Mouse (Mus musculus) stomach, postnatal 0 days (tissue): ENCODE data around the gene Aldh16a1. TPM values are rescaled to one million over a fixed set of nuclear protein-coding genes. Genes with fewer than 3 reads are reported as not detected.

Experiments used
- ATAC-seq: fragments of 200-750 bp; cut with Nextera tagmentation; 2 replicates; pipeline ENCODE4 v1.8.0; 2017; ENCODE audit not compliant: low FRiP score, low TSS enrichment
- DNase-seq: peaks from one replicate; pipeline ENCODE4 v3.0.0-alpha.2; 2016; ENCODE audit warnings: low spot score
- H3K27ac ChIP-seq: fragments of 300-500 bp; sonication (generic); replicated peaks from 2 replicates; pipeline ENCODE4 v1.5.1; 2014; ENCODE audit warnings: mild to moderate bottlenecking, control low read depth
- H3K27me3 ChIP-seq: fragments of 300-500 bp; sonication (generic); 2 replicates; pipeline ENCODE4 v1.6.1; 2014; ENCODE audit warnings: low read length; ENCODE audit not compliant: control insufficient read depth, insufficient read depth
- H3K36me3 ChIP-seq: fragments of 300-500 bp; sonication (generic); 2 replicates; pipeline ENCODE4 v1.6.1; 2014; ENCODE audit warnings: low read length, mixed read lengths; ENCODE audit not compliant: control insufficient read depth, insufficient read depth
- H3K4me1 ChIP-seq: fragments of 300-500 bp; sonication (generic); replicated peaks from 2 replicates; pipeline ENCODE4 v1.6.1; 2014; ENCODE audit warnings: antibody characterized with exemption; ENCODE audit not compliant: control insufficient read depth, insufficient read depth
- H3K4me2 ChIP-seq: fragments of 300-500 bp; sonication (generic); replicated peaks from 2 replicates; pipeline ENCODE4 v1.6.1; 2014; ENCODE audit warnings: low read depth, mild to moderate bottlenecking, control low read depth, moderate library complexity
- H3K4me3 ChIP-seq: fragments of 300-500 bp; sonication (generic); 2 replicates; pipeline ENCODE4 v1.5.1; 2014; ENCODE audit warnings: low read depth, low read length, control low read depth
- H3K9ac ChIP-seq: fragments of 300-500 bp; sonication (generic); 2 replicates; pipeline ENCODE4 v1.6.1; 2014; ENCODE audit warnings: mild to moderate bottlenecking, low read length, control low read depth, mixed read lengths
- H3K9me3 ChIP-seq: fragments of 300-500 bp; sonication (generic); 2 replicates; pipeline ENCODE4 v1.6.1; 2016; ENCODE audit warnings: low read length; ENCODE audit not compliant: control insufficient read depth
- CTCF ChIP-seq: IDR thresholded peaks from 2 replicates; pipeline ENCODE4 v1.5.1; 2016; ENCODE audit warnings: antibody characterized with exemption, low read depth, mild to moderate bottlenecking, moderate library complexity
- EP300 ChIP-seq: optimal IDR thresholded peaks from 2 replicates; pipeline ENCODE3; 2016; ENCODE audit warnings: antibody characterized with exemption
- WGBS: fragments of 180-500 bp; shearing (Covaris S2); extraction: QIAGEN DNeasy Blood & Tissue Kit; methylation state at CpG from one replicate; pipeline ENCODE4 v1.1.7; 2014; 5-methylcytosine and 5-hydroxymethylcytosine counted together
- microRNA counts: library from miRNA; unstranded; fragments of <30 nt; microRNA quantifications from one replicate; lab custom pipeline; 2015
- microRNA-seq: library from miRNA; unstranded; fragments of <30 nt; microRNA quantifications from one replicate; pipeline ENCODE4, GENCODE M21; 2016
- polyA plus RNA-seq: library from polyadenylated mRNA; unstranded; fragments of >200 nt; fragmentation: Nextera tagmentation; extraction: Ambion mirVana; gene quantifications from 2 replicates; pipeline ENCODE4 v1.2.1, GENCODE M21; 2015

The Aldh16a1 gene
- polyA plus RNA-seq, 1 experiment from 2014 or later = 24.6 TPM

DNA sequence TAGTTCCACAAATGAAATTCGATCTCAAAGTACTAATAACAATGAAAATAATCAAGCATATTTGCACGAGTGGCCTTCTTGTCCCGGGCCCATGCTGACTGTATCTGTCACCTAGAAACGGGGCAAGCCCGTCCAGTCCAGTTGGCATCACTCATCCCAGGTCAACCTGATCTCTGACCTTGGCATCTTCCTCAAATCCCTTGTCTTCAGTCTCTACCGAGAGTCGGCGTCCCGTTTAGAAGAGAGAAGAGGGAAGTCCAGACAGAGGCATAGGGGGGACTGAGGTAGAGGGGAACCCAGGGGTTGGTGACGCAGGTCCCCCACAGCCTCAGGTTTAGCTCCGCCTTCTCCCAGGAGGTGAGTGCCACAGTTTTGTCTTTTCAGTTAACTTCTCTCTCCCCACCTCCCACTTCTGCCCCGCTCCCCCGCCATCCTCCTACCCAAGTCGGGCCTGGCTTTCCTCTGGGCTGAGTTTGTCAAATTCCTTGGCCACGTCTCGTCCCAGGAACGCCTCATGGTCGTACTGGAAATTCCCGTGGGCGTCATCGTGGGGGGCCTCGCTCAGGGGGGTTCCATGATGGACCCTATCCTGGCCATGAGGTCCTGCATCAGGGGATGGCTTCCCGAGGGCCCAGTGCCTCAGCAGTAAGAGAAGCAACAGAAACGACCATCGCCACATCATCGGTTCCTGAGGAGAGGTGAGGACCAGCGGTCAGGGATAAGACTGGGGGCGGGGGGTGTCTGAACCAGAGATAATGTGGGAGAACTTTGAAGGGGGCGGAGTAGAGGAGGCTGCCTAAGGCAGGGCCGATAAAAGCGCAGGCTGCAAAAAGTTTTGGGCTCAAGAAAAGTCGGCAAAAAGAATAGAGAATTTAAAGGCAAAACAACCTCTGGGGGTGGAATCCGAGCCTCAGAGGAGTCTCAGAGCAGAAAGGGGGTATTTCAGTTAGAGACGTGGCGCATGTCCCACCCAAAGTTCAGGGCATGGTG lies 63.1 kb downstream of the Aldh16a1 start:
- Histone ChIP-seq H3K9me3 (no peaks in the 10 kb centered on the region), H3K4me2 (peak overlapping the region; percentile 60), H3K27ac (peak overlapping the region; percentile 88), H3K9ac (peak overlapping the region; percentile 66), H3K27me3 (no peaks in the 10 kb centered on the region), H3K4me3 (peak overlapping the region; percentile 47), H3K4me1 (no peaks in the 10 kb centered on the region), H3K36me3 (peaks cover 8% of the 10 kb centered on the region; the same call in 1 of the 2 replicates)
- peak; percentile 44 for DNase-seq
- peak; percentile 57; the same call in 1 of the 2 replicates for ATAC-seq
- WGBS = 9% methylated on average over 35 of the region's 35 CpGs
- TF ChIP-seq CTCF = no peak
- no peak for TF ChIP-seq EP300

MicroRNAs within 50 kb of the gene (microRNA counts, 519-probe panel; counts per million panel counts)
- microRNA mmu-miR-150 (lab: Ali Mortazavi, UCI) = 4,366 counts per million, percentile 41 among the panel's probes with 10 or more counts

Small RNA genes lying within 50 kb of the gene (microRNA-seq; reads per million reads assigned to microRNA genes)
- 51.1 reads per million, percentile 36 among the genes with 10 or more reads in this experiment for gene Mir150
- 15.8 reads per million, percentile 23 among the genes with 10 or more reads in this experiment for gene Mir5121
- gene Mir7055 = not detected

Other genes with a start within 250 kb of the Aldh16a1 start
- 29.3 and 33.9 TPM in 2 replicates for gene Ap2a1, start 225.1 kb downstream of the Aldh16a1 start, polyA plus RNA-seq
- gene Tsks, start 211.4 kb downstream of the Aldh16a1 start, polyA plus RNA-seq = 0.08 TPM in 1 of 2 replicates, not detected in the other
- 5.6 and 7.3 TPM in 2 replicates for gene Cpt1c, start 179.7 kb downstream of the Aldh16a1 start, polyA plus RNA-seq
- 181 and 185 TPM in 2 replicates for gene Prmt1, start 168.0 kb downstream of the Aldh16a1 start, polyA plus RNA-seq
- 55.7 and 59.8 TPM in 2 replicates for gene Irf3, start 156.9 kb downstream of the Aldh16a1 start, polyA plus RNA-seq
- gene Bcl2l12, start 155.9 kb downstream of the Aldh16a1 start, polyA plus RNA-seq = 23.0 and 23.4 TPM in 2 replicates
- 14.9 and 18.6 TPM in 2 replicates for gene Scaf1, start 138.2 kb downstream of the Aldh16a1 start, polyA plus RNA-seq
- 81.5 and 87.2 TPM in 2 replicates for gene Rras, start 136.6 kb downstream of the Aldh16a1 start, polyA plus RNA-seq
- 3.4 and 3.8 TPM in 2 replicates for gene Prr12, start 101.7 kb downstream of the Aldh16a1 start, polyA plus RNA-seq
- 43.0 and 44.1 TPM in 2 replicates for gene Nosip, start 92.2 kb downstream of the Aldh16a1 start, polyA plus RNA-seq
- gene Prrg2, start 91.9 kb downstream of the Aldh16a1 start, polyA plus RNA-seq = 33.6 and 37.4 TPM in 2 replicates
- gene Rcn3, start 62.4 kb downstream of the Aldh16a1 start, polyA plus RNA-seq = 157 and 176 TPM in 2 replicates
- gene Fcgrt, start 50.7 kb downstream of the Aldh16a1 start, polyA plus RNA-seq = 76.1 and 76.9 TPM in 2 replicates
- 1,142 and 1,191 TPM in 2 replicates for gene Rps11, start 30.1 kb downstream of the Aldh16a1 start, polyA plus RNA-seq
- gene Rpl13a, start 25.8 kb downstream of the Aldh16a1 start, polyA plus RNA-seq = 1,442 and 1,485 TPM in 2 replicates
- 0.17 and 1.1 TPM in 2 replicates for gene Gm45713, start 18.4 kb downstream of the Aldh16a1 start, polyA plus RNA-seq
- gene Flt3l, start 18.2 kb downstream of the Aldh16a1 start, polyA plus RNA-seq = 2.2 and 2.3 TPM in 2 replicates
- 48.8 and 49.0 TPM in 2 replicates for gene Pih1d1, start 281 bp downstream of the Aldh16a1 start, polyA plus RNA-seq
- 0.07 TPM in 1 of 2 replicates, not detected in the other for gene Slc17a7, start 9.4 kb upstream of the Aldh16a1 start, polyA plus RNA-seq
- not detected in 2 replicates for gene Gfy, start 25.0 kb upstream of the Aldh16a1 start, polyA plus RNA-seq
- gene Pth2, start 26.4 kb upstream of the Aldh16a1 start, polyA plus RNA-seq = not detected in 2 replicates
- gene Ccdc155, start 50.3 kb upstream of the Aldh16a1 start, polyA plus RNA-seq = 0.07 and 0.13 TPM in 2 replicates
- gene Dkkl1, start 57.6 kb upstream of the Aldh16a1 start, polyA plus RNA-seq = 48.4 TPM in 2 replicates
- gene Tead2, start 61.2 kb upstream of the Aldh16a1 start, polyA plus RNA-seq = 26.8 and 29.5 TPM in 2 replicates
- 1.5 and 1.8 TPM in 2 replicates for gene Cd37, start 84.5 kb upstream of the Aldh16a1 start, polyA plus RNA-seq
- gene Slc6a16, start 86.5 kb upstream of the Aldh16a1 start, polyA plus RNA-seq = 0.07 and 0.18 TPM in 2 replicates
- gene Slc6a21, start 122.9 kb upstream of the Aldh16a1 start, polyA plus RNA-seq = not detected in 2 replicates
- gene Trpm4, start 179.2 kb upstream of the Aldh16a1 start, polyA plus RNA-seq = 22.7 and 23.7 TPM in 2 replicates
- 0.80 and 0.85 TPM in 2 replicates for gene Hrc, start 180.7 kb upstream of the Aldh16a1 start, polyA plus RNA-seq
- gene Ppfia3, start 212.4 kb upstream of the Aldh16a1 start, polyA plus RNA-seq = 6.0 and 7.1 TPM in 2 replicates
- 5.9 and 6.1 TPM in 2 replicates for gene Lin7b, start 216.0 kb upstream of the Aldh16a1 start, polyA plus RNA-seq
- 73.7 and 78.8 TPM in 2 replicates for gene Snrnp70, start 241.2 kb upstream of the Aldh16a1 start, polyA plus RNA-seq